Mouse (Mus musculus) embryonic facial prominence, embryonic 15.5 days (tissue): ENCODE measurements around the gene Gm10282. TPM values are rescaled to one million over a fixed set of nuclear protein-coding genes. Genes with fewer than 3 reads are reported as not detected.

Experiments used
- ATAC-seq: fragments of 200-750 bp; cut with Nextera tagmentation; 2 replicates; pipeline ENCODE4 v1.8.0; 2017; ENCODE audit warnings: low read depth, moderate TSS enrichment; ENCODE audit not compliant: insufficient number of reproducible peaks, low FRiP score, low TSS enrichment
- H3K27ac ChIP-seq: fragments of 300-500 bp; sonication (generic); replicated peaks from 2 replicates; pipeline ENCODE4 v1.5.1; 2015; ENCODE audit warnings: mild to moderate bottlenecking, inconsistent platforms
- H3K27me3 ChIP-seq: fragments of 300-500 bp; sonication (generic); 2 replicates; pipeline ENCODE4 v1.6.1; 2015; ENCODE audit warnings: inconsistent platforms
- H3K36me3 ChIP-seq: fragments of 300-500 bp; sonication (generic); 2 replicates; pipeline ENCODE4 v1.6.1; 2015; ENCODE audit warnings: mild to moderate bottlenecking, inconsistent platforms
- H3K4me1 ChIP-seq: fragments of 300-500 bp; sonication (generic); 2 replicates; pipeline ENCODE4 v1.6.1; 2015; ENCODE audit warnings: inconsistent platforms
- H3K4me2 ChIP-seq: fragments of 300-500 bp; sonication (generic); replicated peaks from 2 replicates; pipeline ENCODE4 v1.6.1; 2015; ENCODE audit warnings: mild to moderate bottlenecking, inconsistent platforms
- H3K4me3 ChIP-seq: fragments of 300-500 bp; sonication (generic); replicated peaks from 2 replicates; pipeline ENCODE4 v1.5.1; 2015; ENCODE audit warnings: mild to moderate bottlenecking, inconsistent platforms
- H3K9ac ChIP-seq: fragments of 300-500 bp; sonication (generic); 2 replicates; pipeline ENCODE4 v1.6.1; 2015; ENCODE audit warnings: inconsistent platforms
- H3K9me3 ChIP-seq: fragments of 300-500 bp; sonication (generic); replicated peaks from 2 replicates; pipeline ENCODE4 v1.6.1; 2016; ENCODE audit warnings: inconsistent platforms
- WGBS: fragments of 180-500 bp; shearing (Covaris S2); methylation state at CpG from one replicate; pipeline ENCODE4 v1.1.7; 2015; 5-methylcytosine and 5-hydroxymethylcytosine counted together
- polyA plus RNA-seq: library from polyadenylated mRNA; unstranded; fragments of >200 nt; fragmentation: Nextera tagmentation; extraction: Ambion mirVana; gene quantifications from 2 replicates; pipeline ENCODE4 v1.2.1, GENCODE M21; 2015

Gm10282 gene
- polyA plus RNA-seq, 1 experiment from 2014 or later, result 22.9 TPM

DNA sequence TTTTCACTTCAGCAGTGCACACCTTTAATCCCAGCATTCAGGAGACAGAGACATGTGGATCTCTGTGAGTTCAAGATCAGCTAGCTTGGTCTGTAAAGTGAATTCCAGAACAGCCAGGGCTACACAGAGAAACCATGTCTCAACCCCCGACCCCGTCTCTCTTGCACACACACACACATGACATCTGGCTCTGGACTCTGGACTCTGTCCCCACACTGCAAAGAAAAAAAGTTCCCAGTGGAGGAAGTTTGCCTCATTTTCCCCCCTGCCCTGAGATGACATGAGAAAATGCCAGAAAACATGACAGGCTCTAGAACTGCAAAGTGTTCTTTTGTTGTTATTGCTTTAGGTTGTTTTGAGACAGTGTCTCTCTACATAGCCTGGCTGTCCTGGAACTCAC lies 45.2 kb downstream of the Gm10282 start:
- WGBS, result 53% methylated on average over 2 of the region's 2 CpGs
- Histone ChIP-seq H3K36me3 (peaks cover 11% of the 10 kb centered on the region; the same call in 1 of the 2 replicates), H3K4me1 (no peaks in the 10 kb centered on the region), H3K27ac (no peak overlapping the region), H3K9me3 (no peaks in the 10 kb centered on the region), H3K4me2 (no peak overlapping the region), H3K9ac (no peak overlapping the region), H3K4me3 (no peak overlapping the region), H3K27me3 (no peaks in the 10 kb centered on the region)
- no peak for ATAC-seq

DNA sequence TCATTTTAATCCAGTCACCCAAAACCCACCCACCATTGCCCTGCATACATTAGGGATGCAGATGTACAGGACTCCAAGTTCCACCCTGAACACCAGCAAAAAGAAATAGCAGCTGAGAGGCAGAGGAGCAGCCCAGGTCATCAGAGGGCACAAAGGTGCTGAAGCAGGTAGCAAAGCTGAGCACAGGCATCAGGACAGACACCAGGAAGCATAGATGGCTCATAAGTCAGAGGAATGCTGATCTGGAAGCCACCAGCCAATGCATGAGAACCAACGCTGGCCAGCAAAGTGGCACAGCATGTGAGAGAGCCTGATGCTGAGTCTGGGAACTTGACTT lies 47.2 kb downstream of the Gm10282 start:
- WGBS, result 87% methylated on average over 1 of the region's 1 CpGs
- Histone ChIP-seq H3K4me2 (no peak overlapping the region), H3K4me3 (no peak overlapping the region), H3K27ac (no peak overlapping the region), H3K27me3 (no peaks in the 10 kb centered on the region), H3K9ac (no peak overlapping the region), H3K4me1 (no peaks in the 10 kb centered on the region), H3K36me3 (peaks cover 28% of the 10 kb centered on the region), H3K9me3 (no peaks in the 10 kb centered on the region)
- ATAC-seq, result no peak

DNA sequence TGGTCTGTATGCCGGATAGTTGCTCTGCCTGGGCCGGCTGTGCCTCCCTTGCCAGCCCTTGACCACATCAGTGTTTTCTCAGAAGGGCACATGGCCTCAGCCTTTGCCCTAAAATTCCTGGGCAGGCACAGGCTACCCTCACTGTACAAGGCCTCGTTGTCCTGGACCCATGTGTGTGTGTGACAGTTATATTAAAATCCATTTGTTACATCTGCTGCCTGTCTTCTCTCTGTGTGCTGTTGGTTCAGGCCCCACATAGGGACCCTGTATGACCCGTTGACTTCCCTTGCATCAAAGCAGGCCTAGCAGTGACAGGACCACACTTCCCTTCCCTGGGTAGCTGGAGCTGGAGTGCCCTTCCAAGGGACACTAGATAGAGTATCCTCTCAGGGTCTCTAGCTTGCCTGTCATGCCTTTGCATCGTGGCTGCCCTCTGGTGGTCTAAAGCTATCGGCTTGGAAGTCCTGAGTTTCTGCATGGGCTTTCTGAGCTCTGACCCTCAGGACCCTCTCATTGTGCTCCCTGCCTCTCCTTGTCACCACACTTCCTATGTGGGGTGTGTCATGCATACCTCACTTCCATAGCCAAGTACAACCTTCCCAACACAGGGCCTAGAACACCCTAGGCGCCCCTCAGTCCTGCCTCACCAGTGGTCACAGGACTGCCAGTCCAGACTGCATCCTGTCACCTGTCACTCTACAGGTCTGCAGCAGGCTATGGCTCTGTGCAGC lies 47.7 kb downstream of the Gm10282 start:
- ATAC-seq, result no peak
- no peaks in the 10 kb centered on the region for H3K4me1 ChIP-seq
- WGBS, result 50% methylated on average over 7 of the region's 7 CpGs
- no peak overlapping the region for H3K27ac ChIP-seq
- no peak overlapping the region for H3K9ac ChIP-seq
- H3K4me2 ChIP-seq, result no peak overlapping the region
- no peaks in the 10 kb centered on the region for H3K27me3 ChIP-seq
- no peaks in the 10 kb centered on the region for H3K9me3 ChIP-seq
- no peak overlapping the region for H3K4me3 ChIP-seq
- peaks cover 33% of the 10 kb centered on the region for H3K36me3 ChIP-seq

Other genes with a start within 250 kb of the Gm10282 start
- 0.17 TPM in 1 of 2 replicates, not detected in the other for gene Olfr373, start 222.1 kb downstream of the Gm10282 start, polyA plus RNA-seq
- gene Olfr374, start 198.2 kb downstream of the Gm10282 start, polyA plus RNA-seq, result 0.08 TPM in 1 of 2 replicates, not detected in the other
- 600 and 613 TPM in 2 replicates for gene Tpm4, start 170.3 kb downstream of the Gm10282 start, polyA plus RNA-seq
- 113 and 116 TPM in 2 replicates for gene Rab8a, start 144.1 kb downstream of the Gm10282 start, polyA plus RNA-seq
- gene Hsh2d, start 115.6 kb downstream of the Gm10282 start, polyA plus RNA-seq, result 0.26 TPM in 1 of 2 replicates, not detected in the other
- 0.31 TPM in 1 of 2 replicates, not detected in the other for gene Cib3, start 92.4 kb downstream of the Gm10282 start, polyA plus RNA-seq
- gene Gm11034, start 91.6 kb downstream of the Gm10282 start, polyA plus RNA-seq, result not detected in 2 replicates
- 71.0 and 72.1 TPM in 2 replicates for gene Fam32a, start 85.5 kb downstream of the Gm10282 start, polyA plus RNA-seq
- 109 and 112 TPM in 2 replicates for gene Ap1m1, start 65.2 kb downstream of the Gm10282 start, polyA plus RNA-seq
- 12.1 and 15.4 TPM in 2 replicates for gene Klf2, start 13.8 kb upstream of the Gm10282 start, polyA plus RNA-seq
- gene Eps15l1, start 116.2 kb upstream of the Gm10282 start, polyA plus RNA-seq, result 54.2 and 56.6 TPM in 2 replicates
- gene Calr3, start 138.6 kb upstream of the Gm10282 start, polyA plus RNA-seq, result 1.0 and 1.2 TPM in 2 replicates
- 15.7 and 17.0 TPM in 2 replicates for gene 1700030K09Rik, start 138.6 kb upstream of the Gm10282 start, polyA plus RNA-seq
- gene Cherp, start 170.0 kb upstream of the Gm10282 start, polyA plus RNA-seq, result 56.3 and 68.6 TPM in 2 replicates
- gene Slc35e1, start 187.4 kb upstream of the Gm10282 start, polyA plus RNA-seq, result 21.3 and 24.8 TPM in 2 replicates
- gene Med26, start 243.0 kb upstream of the Gm10282 start, polyA plus RNA-seq, result 18.4 and 20.4 TPM in 2 replicates